Mouse (Mus musculus) limb, embryonic 13.5 days (tissue): ENCODE results near the gene Gm42906. TPM values are rescaled to one million over a fixed set of nuclear protein-coding genes. Genes with fewer than 3 reads are reported as not detected.

ENCODE experiments used
- ATAC-seq: fragments of 200-750 bp; cut with Nextera tagmentation; 2 replicates; pipeline ENCODE4 v1.8.0; 2017; ENCODE audit warnings: low read depth, moderate number of reproducible peaks, moderate TSS enrichment; ENCODE audit not compliant: low FRiP score
- H3K27ac ChIP-seq: fragments of 300-500 bp; sonication (generic); 2 replicates; pipeline ENCODE4 v1.5.1; 2015; ENCODE audit warnings: inconsistent platforms, mild to moderate bottlenecking, moderate library complexity
- H3K27me3 ChIP-seq: fragments of 300-500 bp; sonication (generic); 2 replicates; pipeline ENCODE4 v1.6.1; 2015; ENCODE audit warnings: mild to moderate bottlenecking, inconsistent platforms
- H3K36me3 ChIP-seq: fragments of 300-500 bp; sonication (generic); 2 replicates; pipeline ENCODE4 v1.6.1; 2015; ENCODE audit warnings: inconsistent platforms, mild to moderate bottlenecking, moderate library complexity
- H3K4me1 ChIP-seq: fragments of 300-500 bp; sonication (generic); 2 replicates; pipeline ENCODE4 v1.6.1; 2015; ENCODE audit warnings: inconsistent platforms
- H3K4me2 ChIP-seq: fragments of 300-500 bp; sonication (generic); replicated peaks from 2 replicates; pipeline ENCODE4 v1.6.1; 2015; ENCODE audit warnings: inconsistent platforms, mild to moderate bottlenecking, moderate library complexity
- H3K4me3 ChIP-seq: fragments of 300-500 bp; sonication (generic); 2 replicates; pipeline ENCODE4 v1.5.1; 2015; ENCODE audit warnings: moderate library complexity, mild to moderate bottlenecking, inconsistent platforms
- H3K9ac ChIP-seq: fragments of 300-500 bp; sonication (generic); 2 replicates; pipeline ENCODE4 v1.6.1; 2015; ENCODE audit warnings: mild to moderate bottlenecking, inconsistent platforms
- H3K9me3 ChIP-seq: fragments of 300-500 bp; sonication (generic); 2 replicates; pipeline ENCODE4 v1.6.1; 2016; ENCODE audit warnings: inconsistent platforms
- WGBS: fragments of 180-500 bp; shearing (Covaris S2); methylation state at CpG from one replicate; pipeline ENCODE4 v1.1.7; 2015; 5-methylcytosine and 5-hydroxymethylcytosine counted together
- polyA plus RNA-seq: library from polyadenylated mRNA; unstranded; fragments of >200 nt; fragmentation: Nextera tagmentation; extraction: Ambion mirVana; gene quantifications from 2 replicates; pipeline ENCODE4 v1.2.1, GENCODE M21; 2015

Gm42906 gene
- polyA plus RNA-seq, 1 experiment from 2014 or later: not detected

GRCm38 (mm10) chr5:151059352-151059751 lies 368.6 kb downstream of the Gm42906 start:
- no peak for ATAC-seq
- Histone ChIP-seq H3K27ac (no peak overlapping the region), H3K4me3 (no peak overlapping the region), H3K4me1 (peaks cover 34% of the 10 kb centered on the region), H3K27me3 (no peaks in the 10 kb centered on the region), H3K36me3 (peaks cover 36% of the 10 kb centered on the region), H3K4me2 (no peak overlapping the region), H3K9me3 (peaks cover 6% of the 10 kb centered on the region; the same call in 1 of the 2 replicates), H3K9ac (no peak overlapping the region)
- WGBS: 83% methylated on average over 10 of the region's 10 CpGs

GRCm38 (mm10) chr5:151057716-151058115 lies 370.2 kb downstream of the Gm42906 start:
- Histone ChIP-seq H3K36me3 (peaks cover 30% of the 10 kb centered on the region), H3K9me3 (peaks cover 6% of the 10 kb centered on the region; the same call in 1 of the 2 replicates), H3K4me2 (no peak overlapping the region), H3K27ac (no peak overlapping the region), H3K4me3 (no peak overlapping the region), H3K4me1 (peaks cover 39% of the 10 kb centered on the region), H3K9ac (no peak overlapping the region), H3K27me3 (no peaks in the 10 kb centered on the region)
- no peak for ATAC-seq
- WGBS: 86% methylated on average over 5 of the region's 5 CpGs

GRCm38 (mm10) chr5:151056920-151057294 lies 371.1 kb downstream of the Gm42906 start:
- H3K9me3 ChIP-seq: peaks cover 6% of the 10 kb centered on the region; the same call in 1 of the 2 replicates
- no peak overlapping the region for H3K9ac ChIP-seq
- H3K4me1 ChIP-seq: peaks cover 39% of the 10 kb centered on the region
- no peak for ATAC-seq
- no peak overlapping the region for H3K4me2 ChIP-seq
- no peaks in the 10 kb centered on the region for H3K27me3 ChIP-seq
- H3K27ac ChIP-seq: no peak overlapping the region; the same call in 1 of the 2 replicates
- 71% methylated on average over 6 of the region's 6 CpGs for WGBS
- H3K36me3 ChIP-seq: peaks cover 28% of the 10 kb centered on the region
- no peak overlapping the region for H3K4me3 ChIP-seq

- Histone ChIP-seq H3K9ac (no peak overlapping the region), H3K4me2 (no peak overlapping the region), H3K4me3 (no peak overlapping the region), H3K36me3 (peaks cover 26% of the 10 kb centered on the region), H3K9me3 (peaks cover 4% of the 10 kb centered on the region; the same call in 1 of the 2 replicates), H3K4me1 (peaks cover 39% of the 10 kb centered on the region), H3K27me3 (no peaks in the 10 kb centered on the region), H3K27ac (no peak overlapping the region)
- WGBS: 41% methylated on average over 12 of the region's 12 CpGs
- no peak for ATAC-seq
Measured at GRCm38 (mm10) chr5:151056255-151056919, 371.6 kb downstream of the Gm42906 start.

GRCm38 (mm10) chr5:151055426-151056090 lies 372.4 kb downstream of the Gm42906 start:
- H3K9me3 ChIP-seq: peaks cover 4% of the 10 kb centered on the region; the same call in 1 of the 2 replicates
- H3K27me3 ChIP-seq: no peaks in the 10 kb centered on the region
- H3K4me3 ChIP-seq: no peak overlapping the region
- no peak overlapping the region for H3K27ac ChIP-seq
- H3K4me1 ChIP-seq: peaks cover 36% of the 10 kb centered on the region
- 93% methylated on average over 11 of the region's 11 CpGs for WGBS
- peaks cover 35% of the 10 kb centered on the region for H3K36me3 ChIP-seq
- H3K9ac ChIP-seq: no peak overlapping the region
- no peak for ATAC-seq
- H3K4me2 ChIP-seq: no peak overlapping the region

GRCm38 (mm10) chr5:151054743-151055114 lies 373.2 kb downstream of the Gm42906 start:
- 57% methylated on average over 4 of the region's 4 CpGs for WGBS
- ATAC-seq: no peak
- Histone ChIP-seq H3K4me2 (no peak overlapping the region), H3K36me3 (peaks cover 36% of the 10 kb centered on the region), H3K9ac (no peak overlapping the region), H3K9me3 (peaks cover 4% of the 10 kb centered on the region; the same call in 1 of the 2 replicates), H3K4me3 (no peak overlapping the region), H3K27me3 (no peaks in the 10 kb centered on the region), H3K4me1 (peaks cover 31% of the 10 kb centered on the region; the same call in 1 of the 2 replicates), H3K27ac (no peak overlapping the region; the same call in 1 of the 2 replicates)

GRCm38 (mm10) chr5:151054100-151054742 lies 373.7 kb downstream of the Gm42906 start:
- no peak overlapping the region for H3K4me2 ChIP-seq
- H3K27me3 ChIP-seq: no peaks in the 10 kb centered on the region
- H3K4me1 ChIP-seq: peaks cover 31% of the 10 kb centered on the region; the same call in 1 of the 2 replicates
- no peak overlapping the region for H3K4me3 ChIP-seq
- no peak overlapping the region for H3K9ac ChIP-seq
- 38% methylated on average over 7 of the region's 7 CpGs for WGBS
- H3K9me3 ChIP-seq: peaks cover 4% of the 10 kb centered on the region; the same call in 1 of the 2 replicates
- H3K27ac ChIP-seq: no peak overlapping the region
- peak; percentile 57; the same call in 1 of the 2 replicates for ATAC-seq
- peaks cover 32% of the 10 kb centered on the region for H3K36me3 ChIP-seq

- ATAC-seq: no peak
Measured at GRCm38 (mm10) chr5:151053190-151053589, 374.8 kb downstream of the Gm42906 start.

GRCm38 (mm10) chr5:151052331-151052730 lies 375.6 kb downstream of the Gm42906 start:
- Histone ChIP-seq H3K4me2 (no peak overlapping the region), H3K9me3 (peaks cover 4% of the 10 kb centered on the region; the same call in 1 of the 2 replicates), H3K27ac (no peak overlapping the region), H3K4me1 (peaks cover 38% of the 10 kb centered on the region), H3K9ac (no peak overlapping the region), H3K27me3 (no peaks in the 10 kb centered on the region), H3K4me3 (no peak overlapping the region), H3K36me3 (peaks cover 27% of the 10 kb centered on the region)
- WGBS: 93% methylated on average over 8 of the region's 8 CpGs
- ATAC-seq: no peak

More at GRCm38 (mm10) chr5:151053190-151053589, 374.8 kb downstream of the Gm42906 start:
- Histone ChIP-seq H3K36me3 (peaks cover 27% of the 10 kb centered on the region), H3K9ac (no peak overlapping the region), H3K9me3 (peaks cover 4% of the 10 kb centered on the region; the same call in 1 of the 2 replicates), H3K4me3 (no peak overlapping the region), H3K4me1 (peaks cover 34% of the 10 kb centered on the region), H3K4me2 (no peak overlapping the region), H3K27me3 (no peaks in the 10 kb centered on the region), H3K27ac (no peak overlapping the region)
- 75% methylated on average over 5 of the region's 5 CpGs for WGBS

GRCm38 (mm10) chr5:151047488-151047887 lies 380.5 kb downstream of the Gm42906 start:
- no peaks in the 10 kb centered on the region for H3K27me3 ChIP-seq
- 34% methylated on average over 12 of the region's 12 CpGs for WGBS
- peaks cover 20% of the 10 kb centered on the region for H3K4me1 ChIP-seq
- no peak overlapping the region for H3K4me3 ChIP-seq
- peak overlapping the region; percentile 79 for H3K27ac ChIP-seq
- H3K36me3 ChIP-seq: peaks cover 34% of the 10 kb centered on the region
- ATAC-seq: 0 out of 2 replicates have a peak, but pooled peaks have one; percentile 59
- H3K9me3 ChIP-seq: peaks cover 4% of the 10 kb centered on the region; the same call in 1 of the 2 replicates
- no peak overlapping the region for H3K9ac ChIP-seq
- H3K4me2 ChIP-seq: peak overlapping the region; percentile 27

- Histone ChIP-seq H3K4me1 (peaks cover 20% of the 10 kb centered on the region), H3K4me2 (no peak overlapping the region), H3K9ac (no peak overlapping the region), H3K9me3 (peaks cover under 1% of the 10 kb centered on the region; the same call in 1 of the 2 replicates), H3K27ac (peak overlapping the region; percentile 79; the same call in 1 of the 2 replicates), H3K27me3 (no peaks in the 10 kb centered on the region), H3K4me3 (no peak overlapping the region), H3K36me3 (peaks cover 33% of the 10 kb centered on the region)
- ATAC-seq: peak; percentile 75; the same call in 1 of the 2 replicates
- WGBS: 13% methylated on average over 7 of the region's 7 CpGs
Measured at GRCm38 (mm10) chr5:151046917-151047316, 381.0 kb downstream of the Gm42906 start.

GRCm38 (mm10) chr5:151046131-151046530 lies 381.8 kb downstream of the Gm42906 start:
- Histone ChIP-seq H3K36me3 (peaks cover 35% of the 10 kb centered on the region), H3K27ac (0 out of 2 replicates have a peak overlapping the region, but pooled peaks have one; percentile 79), H3K27me3 (no peaks in the 10 kb centered on the region), H3K4me2 (no peak overlapping the region), H3K9me3 (no peaks in the 10 kb centered on the region), H3K4me3 (no peak overlapping the region), H3K9ac (no peak overlapping the region), H3K4me1 (peaks cover 20% of the 10 kb centered on the region)
- no peak for ATAC-seq
- WGBS: 92% methylated on average over 6 of the region's 6 CpGs
